Mouse (Mus musculus) CD4-positive, CD25-positive, alpha-beta regulatory T cell, adult 2 months (primary cell): ENCODE results near the gene Masp1.

ENCODE experiments used
- DNase-seq: peaks from one replicate; pipeline ENCODE4 v3.0.0-alpha.2; 2012; ENCODE audit warnings: low read depth, low spot score

The Masp1 gene

DNA sequence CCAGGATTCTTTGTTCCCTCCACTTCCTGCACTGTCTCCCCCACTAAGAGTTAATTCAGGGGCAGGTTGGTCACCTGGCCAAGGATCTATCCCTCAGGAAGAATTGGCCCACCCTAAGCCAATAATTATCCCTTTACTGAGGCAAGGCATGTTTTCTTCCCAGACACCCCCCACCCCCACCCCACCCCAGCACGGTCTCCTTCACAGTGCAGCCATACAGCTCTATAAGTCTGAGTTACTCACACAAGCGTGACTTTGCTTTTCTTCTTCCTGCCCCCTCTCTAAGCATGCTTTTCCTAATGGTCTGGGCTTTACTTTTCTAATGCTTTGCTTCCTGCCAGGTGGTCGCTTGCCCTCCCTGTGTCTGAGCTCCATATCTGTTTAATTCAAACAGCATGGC lies 118.7 kb downstream of the Masp1 start:
- DNase-seq, result no peak

- no peak for DNase-seq
These were observed 119.2 kb downstream of the Masp1 start for GRCm38 (mm10) chr16:23401463-23401862.
